Mouse (Mus musculus) stomach, embryonic 15.5 days (tissue): Measurements from ENCODE around the gene Slc44a1. TPM values are rescaled to one million over a fixed set of nuclear protein-coding genes. Genes with fewer than 3 reads are reported as not detected.

Experiments used
- ATAC-seq: fragments of 200-750 bp; cut with Nextera tagmentation; 2 replicates; pipeline ENCODE4 v1.8.0; 2017; ENCODE audit warnings: low read depth, moderate number of reproducible peaks, moderate TSS enrichment; ENCODE audit not compliant: insufficient read depth, low FRiP score
- H3K27ac ChIP-seq: fragments of 300-500 bp; sonication (generic); 2 replicates; pipeline ENCODE4 v1.5.1; 2015; ENCODE audit warnings: mild to moderate bottlenecking, inconsistent platforms
- H3K27me3 ChIP-seq: fragments of 300-500 bp; sonication (generic); replicated peaks from 2 replicates; pipeline ENCODE4 v1.6.1; 2015; ENCODE audit warnings: inconsistent platforms
- H3K36me3 ChIP-seq: fragments of 300-500 bp; sonication (generic); 2 replicates; pipeline ENCODE4 v1.6.1; 2015; ENCODE audit warnings: inconsistent platforms
- H3K4me1 ChIP-seq: fragments of 300-500 bp; sonication (generic); 2 replicates; pipeline ENCODE4 v1.6.1; 2015; ENCODE audit warnings: inconsistent platforms
- H3K4me2 ChIP-seq: fragments of 300-500 bp; sonication (generic); 2 replicates; pipeline ENCODE4 v1.6.1; 2015; ENCODE audit warnings: mild to moderate bottlenecking, inconsistent platforms
- H3K4me3 ChIP-seq: fragments of 300-500 bp; sonication (generic); replicated peaks from 2 replicates; pipeline ENCODE4 v1.5.1; 2015; ENCODE audit warnings: inconsistent platforms
- H3K9ac ChIP-seq: fragments of 300-500 bp; sonication (generic); 2 replicates; pipeline ENCODE4 v1.6.1; 2015; ENCODE audit warnings: inconsistent platforms
- H3K9me3 ChIP-seq: fragments of 300-500 bp; sonication (generic); 2 replicates; pipeline ENCODE4 v1.6.1; 2016; ENCODE audit warnings: inconsistent platforms
- WGBS: fragments of 180-500 bp; shearing (Covaris S2); methylation state at CpG from one replicate; pipeline ENCODE4 v1.1.7; 2015; 5-methylcytosine and 5-hydroxymethylcytosine counted together
- polyA plus RNA-seq: library from polyadenylated mRNA; unstranded; fragments of >200 nt; fragmentation: Nextera tagmentation; extraction: Ambion mirVana; gene quantifications from 2 replicates; pipeline ENCODE4 v1.2.1, GENCODE M21; 2015

The Slc44a1 gene
- polyA plus RNA-seq, 1 experiment from 2014 or later = 49.6 TPM

DNA sequence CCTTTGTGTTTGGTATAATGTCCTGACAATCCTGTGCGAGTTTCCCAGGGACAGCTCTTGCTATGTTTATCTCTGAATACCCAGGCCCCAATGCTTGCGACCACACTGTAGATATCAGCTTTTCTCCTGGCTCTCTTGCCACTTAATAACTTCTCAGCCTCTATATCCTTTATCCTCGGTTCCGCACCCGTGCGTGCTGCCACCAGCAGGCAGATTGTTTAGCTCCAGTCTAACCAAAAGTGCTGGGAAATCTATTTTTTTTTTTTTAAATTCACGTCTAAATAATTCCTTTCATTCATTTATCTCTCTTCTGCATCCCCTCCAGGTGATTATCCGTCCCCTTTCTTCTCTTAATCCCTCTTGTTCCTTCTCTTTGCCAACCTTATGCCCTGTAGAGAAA is 82.4 kb downstream of the Slc44a1 start:
- Histone ChIP-seq H3K27ac (no peak overlapping the region), H3K27me3 (no peaks in the 10 kb centered on the region), H3K9ac (no peak overlapping the region), H3K4me1 (no peaks in the 10 kb centered on the region), H3K9me3 (no peaks in the 10 kb centered on the region), H3K4me3 (no peak overlapping the region), H3K4me2 (no peak overlapping the region), H3K36me3 (peaks cover 1% of the 10 kb centered on the region; the same call in 1 of the 2 replicates)
- no peak for ATAC-seq
- 70% methylated on average over 8 of the region's 8 CpGs for WGBS

DNA sequence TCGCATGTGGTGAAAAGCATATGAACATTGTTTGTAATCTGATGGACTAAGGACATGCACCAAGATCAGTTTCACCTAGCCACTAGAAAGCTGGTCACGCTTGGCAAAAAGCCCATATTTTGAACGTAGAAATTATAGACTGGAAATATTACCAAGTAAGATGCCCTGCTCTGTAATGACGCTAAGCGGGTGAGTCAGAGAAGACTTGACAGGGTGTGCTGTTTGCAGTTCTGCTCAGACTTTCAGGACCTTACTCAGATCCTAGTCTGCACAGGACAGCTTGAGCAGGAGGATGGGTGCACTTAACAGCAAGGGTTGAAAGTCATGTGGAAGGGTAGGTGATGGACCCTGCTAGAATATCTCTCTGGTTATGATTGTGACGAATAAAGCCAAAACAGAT is 85.3 kb downstream of the Slc44a1 start:
- 75% methylated on average over 6 of the region's 6 CpGs for WGBS
- Histone ChIP-seq H3K36me3 (0 out of 2 replicates have a peak, but pooled peaks cover 2% of the 10 kb centered on the region), H3K9ac (no peak overlapping the region), H3K27ac (no peak overlapping the region), H3K27me3 (no peaks in the 10 kb centered on the region), H3K4me1 (no peaks in the 10 kb centered on the region), H3K4me3 (no peak overlapping the region), H3K9me3 (no peaks in the 10 kb centered on the region), H3K4me2 (no peak overlapping the region)
- peak; percentile 39; the same call in 1 of the 2 replicates for ATAC-seq

DNA sequence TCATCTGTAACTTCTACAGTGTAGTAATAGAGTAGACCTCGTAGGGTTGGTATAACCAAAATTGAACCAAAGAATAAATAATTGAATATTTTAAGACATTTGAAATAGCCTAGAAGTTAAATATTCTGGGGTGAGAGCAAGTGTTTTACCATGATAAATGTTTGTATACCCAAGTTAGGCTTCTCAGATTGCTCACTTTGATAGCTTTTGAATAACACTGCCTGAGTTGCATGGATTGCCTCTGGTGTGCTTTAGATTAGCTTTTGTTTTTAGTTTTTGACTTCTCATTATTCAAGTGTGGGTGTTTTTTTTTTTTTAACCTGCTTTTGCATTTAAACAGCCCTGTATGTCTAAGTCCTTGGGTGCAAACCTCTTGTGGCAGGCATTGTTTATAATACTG is 85.8 kb downstream of the Slc44a1 start:
- no peak for ATAC-seq
- H3K27me3 ChIP-seq = no peaks in the 10 kb centered on the region
- H3K4me1 ChIP-seq = no peaks in the 10 kb centered on the region
- WGBS = 47% methylated on average over 1 of the region's 1 CpGs
- H3K9me3 ChIP-seq = no peaks in the 10 kb centered on the region
- 0 out of 2 replicates have a peak, but pooled peaks cover 2% of the 10 kb centered on the region for H3K36me3 ChIP-seq
- no peak overlapping the region for H3K4me3 ChIP-seq
- H3K4me2 ChIP-seq = no peak overlapping the region
- H3K27ac ChIP-seq = peak overlapping the region; percentile 13; the same call in 1 of the 2 replicates
- H3K9ac ChIP-seq = no peak overlapping the region

DNA sequence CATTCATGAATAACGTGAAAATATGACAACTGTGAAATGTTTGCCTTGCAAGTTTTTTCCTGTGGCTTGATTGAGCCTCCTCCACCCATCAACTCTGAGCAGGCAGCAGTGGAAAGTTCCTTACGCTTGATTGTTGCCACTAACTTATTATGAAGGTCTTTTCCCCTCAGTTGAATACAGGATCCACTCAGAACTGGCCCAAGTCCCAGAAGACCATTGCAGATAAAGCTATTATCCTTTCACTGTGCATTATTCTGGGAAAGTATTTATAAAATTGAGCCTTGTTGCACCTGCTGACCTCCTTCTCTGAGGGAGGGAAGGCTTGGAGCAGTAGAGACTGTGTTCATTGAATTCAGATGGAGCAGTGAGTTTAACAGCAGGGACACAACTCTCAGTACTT is 86.2 kb downstream of the Slc44a1 start:
- no peak for ATAC-seq
- H3K9me3 ChIP-seq = no peaks in the 10 kb centered on the region
- no peak overlapping the region for H3K4me2 ChIP-seq
- H3K4me1 ChIP-seq = no peaks in the 10 kb centered on the region
- H3K27me3 ChIP-seq = no peaks in the 10 kb centered on the region
- H3K4me3 ChIP-seq = no peak overlapping the region
- 0 out of 2 replicates have a peak, but pooled peaks cover 2% of the 10 kb centered on the region for H3K36me3 ChIP-seq
- 14% methylated on average over 2 of the region's 2 CpGs for WGBS
- no peak overlapping the region for H3K9ac ChIP-seq
- H3K27ac ChIP-seq = peak overlapping the region; percentile 13; the same call in 1 of the 2 replicates

DNA sequence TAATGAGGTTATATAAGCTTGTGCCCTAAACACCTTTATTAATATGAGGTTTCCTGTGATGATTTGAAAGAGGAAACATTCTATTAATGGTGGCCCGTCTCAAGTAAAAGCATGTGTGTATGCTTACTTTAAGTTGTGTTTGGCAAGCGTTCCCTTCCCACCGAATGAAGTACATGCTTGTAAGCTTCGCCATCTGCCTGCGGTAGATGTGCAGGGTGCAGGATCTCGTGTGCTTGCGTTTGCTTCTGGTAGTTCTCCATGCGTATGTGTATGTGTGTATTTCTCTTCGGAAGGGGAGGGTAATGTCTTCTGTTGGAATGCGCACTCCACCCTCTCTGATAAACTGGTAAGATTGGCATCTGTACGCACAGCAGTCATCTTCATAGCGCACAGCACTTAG is 95.6 kb downstream of the Slc44a1 start:
- ATAC-seq = no peak
- H3K27ac ChIP-seq = no peak overlapping the region
- H3K4me3 ChIP-seq = no peak overlapping the region
- H3K27me3 ChIP-seq = no peaks in the 10 kb centered on the region
- H3K4me1 ChIP-seq = no peaks in the 10 kb centered on the region
- H3K9ac ChIP-seq = no peak overlapping the region
- H3K9me3 ChIP-seq = no peaks in the 10 kb centered on the region
- no peak overlapping the region for H3K4me2 ChIP-seq
- 82% methylated on average over 12 of the region's 12 CpGs for WGBS
- no peaks in the 10 kb centered on the region for H3K36me3 ChIP-seq

DNA sequence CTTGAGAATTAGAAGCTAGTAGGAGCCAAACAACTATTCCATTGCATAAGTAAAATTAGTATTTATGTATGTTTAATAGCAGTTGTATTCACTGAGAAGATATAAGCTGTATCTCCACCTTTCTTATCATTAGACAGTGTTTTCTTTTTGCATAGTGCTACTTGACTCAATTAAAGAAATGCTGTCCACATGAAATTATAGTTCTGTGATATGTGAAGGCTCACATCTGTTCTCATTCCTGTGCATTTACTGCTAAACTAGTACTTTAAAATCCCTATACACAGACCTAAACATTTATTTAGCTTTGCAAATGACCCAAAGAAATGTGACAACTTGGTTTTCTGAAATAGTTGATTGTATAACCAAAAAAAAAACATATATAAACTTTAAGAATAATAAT is 96.9 kb downstream of the Slc44a1 start:
- Histone ChIP-seq H3K9ac (no peak overlapping the region), H3K27ac (no peak overlapping the region), H3K4me3 (no peak overlapping the region), H3K27me3 (no peaks in the 10 kb centered on the region), H3K36me3 (no peaks in the 10 kb centered on the region), H3K4me1 (no peaks in the 10 kb centered on the region), H3K4me2 (no peak overlapping the region), H3K9me3 (no peaks in the 10 kb centered on the region)
- ATAC-seq = no peak

DNA sequence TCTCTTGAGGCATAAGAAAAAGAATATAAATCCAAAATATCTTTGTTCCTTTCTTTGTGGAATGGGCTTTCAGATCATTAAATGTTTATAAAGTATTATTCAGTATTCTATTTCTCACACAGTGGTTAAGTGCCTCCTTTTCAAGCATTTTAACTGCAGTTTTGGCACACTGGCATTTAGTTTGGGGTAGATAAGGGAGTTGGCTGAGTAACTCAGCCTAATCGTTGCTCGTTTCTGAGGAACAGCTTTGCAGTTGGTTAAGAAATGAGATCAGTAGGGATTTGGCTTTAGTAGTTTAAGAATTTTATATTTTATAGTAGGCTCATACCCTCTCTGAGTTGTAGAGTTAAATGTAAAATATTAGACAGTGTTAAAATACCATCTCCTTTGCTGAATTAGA is 97.3 kb downstream of the Slc44a1 start:
- 80% methylated on average over 2 of the region's 2 CpGs for WGBS
- Histone ChIP-seq H3K36me3 (no peaks in the 10 kb centered on the region), H3K27me3 (no peaks in the 10 kb centered on the region), H3K4me1 (no peaks in the 10 kb centered on the region), H3K4me3 (no peak overlapping the region), H3K27ac (no peak overlapping the region), H3K4me2 (no peak overlapping the region), H3K9ac (no peak overlapping the region), H3K9me3 (no peaks in the 10 kb centered on the region)
- no peak for ATAC-seq

DNA sequence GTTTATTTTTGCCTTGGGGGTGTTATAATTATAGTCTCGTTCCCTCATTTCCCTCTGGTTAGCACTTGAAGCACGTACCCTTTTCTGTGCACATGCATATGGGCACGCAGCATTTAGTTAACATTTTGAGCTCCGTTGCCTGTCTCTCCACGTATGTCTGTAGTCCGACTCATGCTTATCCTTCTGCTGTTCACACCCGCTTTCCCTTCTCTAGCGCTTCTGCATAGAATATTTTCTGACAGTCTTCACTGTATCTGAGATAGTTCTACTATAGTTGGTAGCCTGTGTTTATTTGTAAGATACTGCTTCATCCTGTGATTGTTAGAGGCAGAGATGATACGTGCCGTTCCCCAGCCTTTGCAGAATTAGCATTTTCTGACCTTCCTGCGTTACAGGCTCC is 98.4 kb downstream of the Slc44a1 start:
- no peak overlapping the region for H3K27ac ChIP-seq
- WGBS = 87% methylated on average over 11 of the region's 11 CpGs

DNA sequence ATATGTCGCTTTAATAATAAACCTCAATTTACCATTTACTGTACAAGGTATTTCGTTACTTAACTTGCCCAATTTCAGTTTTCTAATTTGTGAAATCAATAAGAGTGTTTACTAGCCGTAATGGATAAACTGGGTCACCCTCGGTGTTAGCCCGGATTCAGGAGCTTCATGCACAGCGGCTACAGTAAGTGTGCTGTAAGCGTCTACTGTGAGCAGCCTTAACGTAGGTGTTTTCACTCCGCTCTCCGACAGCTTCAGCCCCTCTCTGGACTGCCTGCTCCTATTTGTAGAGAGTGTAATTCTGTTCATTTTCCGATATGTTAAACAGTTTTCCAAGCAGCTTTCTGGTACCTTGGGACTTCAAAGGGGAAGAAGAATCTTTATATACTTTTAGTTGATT is 99.7 kb downstream of the Slc44a1 start:
- H3K27ac ChIP-seq = no peak overlapping the region
- H3K4me2 ChIP-seq = no peak overlapping the region
- 0 out of 2 replicates have a peak, but pooled peaks cover 5% of the 10 kb centered on the region for H3K36me3 ChIP-seq
- H3K27me3 ChIP-seq = no peaks in the 10 kb centered on the region
- no peak for ATAC-seq
- H3K4me1 ChIP-seq = no peaks in the 10 kb centered on the region
- H3K9ac ChIP-seq = no peak overlapping the region
- 86% methylated on average over 11 of the region's 11 CpGs for WGBS
- H3K4me3 ChIP-seq = no peak overlapping the region
- H3K9me3 ChIP-seq = no peaks in the 10 kb centered on the region

More for the DNA sequence above, 98.4 kb downstream of the Slc44a1 start:
- Histone ChIP-seq H3K9ac (no peak overlapping the region), H3K36me3 (no peaks in the 10 kb centered on the region), H3K27me3 (no peaks in the 10 kb centered on the region), H3K9me3 (no peaks in the 10 kb centered on the region), H3K4me1 (no peaks in the 10 kb centered on the region), H3K4me3 (no peak overlapping the region), H3K4me2 (no peak overlapping the region)
- no peak for ATAC-seq

DNA sequence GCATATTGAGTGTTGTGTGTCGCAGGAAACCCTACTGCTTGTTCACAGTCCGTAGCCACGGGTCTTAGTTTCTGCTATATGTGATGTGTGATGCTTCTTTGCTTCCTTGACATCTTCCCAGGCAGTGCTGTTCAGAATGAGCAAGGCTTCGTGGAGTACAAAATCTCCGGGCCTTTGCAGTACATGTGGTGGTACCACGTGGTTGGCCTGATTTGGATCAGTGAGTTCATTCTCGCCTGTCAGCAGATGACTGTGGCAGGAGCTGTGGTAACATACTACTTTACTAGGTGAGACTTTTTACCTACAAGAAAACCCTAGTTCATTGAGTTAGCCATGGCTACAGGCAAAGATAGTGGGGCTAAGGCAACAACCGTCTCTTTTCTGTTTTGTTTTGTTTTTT is 103.2 kb downstream of the Slc44a1 start:
- H3K9ac ChIP-seq = no peak overlapping the region
- no peak overlapping the region for H3K27ac ChIP-seq
- ATAC-seq = no peak
- no peaks in the 10 kb centered on the region for H3K9me3 ChIP-seq
- 90% methylated on average over 8 of the region's 8 CpGs for WGBS
- H3K36me3 ChIP-seq = 0 out of 2 replicates have a peak, but pooled peaks cover 13% of the 10 kb centered on the region
- no peak overlapping the region for H3K4me2 ChIP-seq
- H3K4me3 ChIP-seq = no peak overlapping the region
- H3K27me3 ChIP-seq = no peaks in the 10 kb centered on the region
- no peaks in the 10 kb centered on the region for H3K4me1 ChIP-seq

DNA sequence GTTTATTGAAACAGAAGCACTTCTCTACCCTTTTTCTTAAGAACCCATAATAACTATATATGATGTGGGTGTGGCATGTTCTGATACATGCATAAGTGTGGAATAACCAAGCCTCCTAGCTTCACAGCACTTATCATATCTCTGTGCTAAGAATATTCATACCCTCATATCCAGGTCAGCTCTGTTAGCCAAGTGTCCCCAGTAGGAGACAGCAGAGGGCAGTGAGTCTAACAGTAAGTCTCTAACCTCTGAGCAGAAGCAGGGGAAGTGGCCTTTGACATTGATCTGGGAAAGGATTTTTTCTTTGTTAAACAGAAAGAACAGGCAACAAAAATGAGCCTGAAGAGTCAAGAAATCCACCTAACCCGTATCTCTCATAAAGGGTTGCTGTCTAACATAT is 104.7 kb downstream of the Slc44a1 start:
- Histone ChIP-seq H3K4me2 (no peak overlapping the region), H3K36me3 (0 out of 2 replicates have a peak, but pooled peaks cover 13% of the 10 kb centered on the region), H3K9me3 (no peaks in the 10 kb centered on the region), H3K9ac (no peak overlapping the region), H3K4me3 (no peak overlapping the region), H3K4me1 (no peaks in the 10 kb centered on the region), H3K27me3 (no peaks in the 10 kb centered on the region), H3K27ac (no peak overlapping the region)
- ATAC-seq = no peak
- 63% methylated on average over 1 of the region's 1 CpGs for WGBS

DNA sequence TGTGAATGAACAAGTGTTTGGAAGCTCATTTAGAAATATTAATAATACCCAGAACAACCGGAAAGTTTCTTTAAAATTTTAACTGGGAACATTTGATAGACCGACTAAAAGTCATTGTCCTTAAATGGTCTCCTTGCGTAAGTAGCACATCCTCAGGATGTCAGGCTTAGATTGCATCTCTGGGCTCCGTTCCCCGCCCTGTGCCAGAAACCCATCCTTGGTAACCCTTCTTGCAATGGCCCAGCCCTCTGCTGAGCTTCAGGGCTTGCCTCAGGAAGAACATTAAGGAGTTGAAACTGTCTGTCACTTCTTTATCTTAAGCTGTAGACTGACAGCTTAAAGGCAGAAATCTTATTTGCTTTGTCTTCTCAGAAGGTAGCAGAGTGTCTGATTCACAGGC is 107.2 kb downstream of the Slc44a1 start:
- no peaks in the 10 kb centered on the region for H3K27me3 ChIP-seq
- no peaks in the 10 kb centered on the region for H3K4me1 ChIP-seq
- 94% methylated on average over 5 of the region's 5 CpGs for WGBS
- H3K27ac ChIP-seq = no peak overlapping the region
- no peak overlapping the region for H3K9ac ChIP-seq
- no peak for ATAC-seq
- no peak overlapping the region for H3K4me3 ChIP-seq
- 0 out of 2 replicates have a peak, but pooled peaks cover 13% of the 10 kb centered on the region for H3K36me3 ChIP-seq
- H3K9me3 ChIP-seq = no peaks in the 10 kb centered on the region
- no peak overlapping the region for H3K4me2 ChIP-seq

DNA sequence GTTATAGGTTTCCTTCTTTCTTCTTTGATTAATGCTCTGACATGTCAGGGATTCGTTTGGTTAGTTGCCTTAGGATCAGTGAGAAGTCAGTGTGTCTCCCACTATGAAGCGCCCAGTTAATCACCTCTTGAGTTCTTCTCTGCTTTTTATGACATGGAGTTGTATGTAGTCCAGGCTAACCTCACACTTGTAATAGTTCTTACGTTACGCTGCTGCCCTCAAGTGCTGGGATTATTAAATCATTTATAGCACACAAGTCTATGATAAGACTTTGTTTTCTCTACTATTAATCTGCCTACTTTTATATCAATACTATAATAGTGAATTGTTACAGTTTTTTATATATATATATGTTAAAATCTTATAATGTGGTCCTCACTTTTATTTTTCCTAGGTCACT is 109.2 kb downstream of the Slc44a1 start:
- Histone ChIP-seq H3K9ac (no peak overlapping the region), H3K4me3 (no peak overlapping the region), H3K9me3 (no peaks in the 10 kb centered on the region), H3K27ac (no peak overlapping the region), H3K4me2 (no peak overlapping the region), H3K36me3 (0 out of 2 replicates have a peak, but pooled peaks cover 13% of the 10 kb centered on the region), H3K27me3 (no peaks in the 10 kb centered on the region), H3K4me1 (no peaks in the 10 kb centered on the region)
- WGBS = 68% methylated on average over 4 of the region's 4 CpGs
- no peak for ATAC-seq
